Mouse (Mus musculus): Measurements from ENCODE around the gene Thra. TPM values are rescaled to one million over a fixed set of nuclear protein-coding genes. Genes with fewer than 3 reads are reported as not detected.

Gene Thra
- polyA plus RNA-seq, 1 experiment = 73.1 TPM

DNA sequence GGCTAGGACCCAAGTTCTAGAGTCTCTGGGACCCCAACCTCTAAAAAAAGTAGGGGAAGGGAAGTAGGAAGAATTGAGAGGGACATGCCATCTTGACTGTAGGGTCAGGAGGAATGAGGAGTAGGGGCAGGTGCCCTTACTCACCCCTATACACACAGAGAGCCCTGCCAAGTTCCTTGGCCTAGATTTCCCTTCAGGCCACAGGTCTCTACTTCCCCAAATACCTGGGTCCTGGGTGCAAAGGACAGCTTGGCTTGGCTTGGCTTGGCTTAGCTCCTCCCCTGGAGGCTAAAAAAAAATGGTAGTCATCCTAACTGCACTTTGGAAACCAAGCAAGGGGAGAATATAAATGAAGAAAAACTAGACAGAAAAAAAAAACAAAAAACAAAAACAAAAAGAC is 24.3 kb downstream of the Thra start:
- DNase-seq (ENCODE audit: low read depth) = no peak

DNA sequence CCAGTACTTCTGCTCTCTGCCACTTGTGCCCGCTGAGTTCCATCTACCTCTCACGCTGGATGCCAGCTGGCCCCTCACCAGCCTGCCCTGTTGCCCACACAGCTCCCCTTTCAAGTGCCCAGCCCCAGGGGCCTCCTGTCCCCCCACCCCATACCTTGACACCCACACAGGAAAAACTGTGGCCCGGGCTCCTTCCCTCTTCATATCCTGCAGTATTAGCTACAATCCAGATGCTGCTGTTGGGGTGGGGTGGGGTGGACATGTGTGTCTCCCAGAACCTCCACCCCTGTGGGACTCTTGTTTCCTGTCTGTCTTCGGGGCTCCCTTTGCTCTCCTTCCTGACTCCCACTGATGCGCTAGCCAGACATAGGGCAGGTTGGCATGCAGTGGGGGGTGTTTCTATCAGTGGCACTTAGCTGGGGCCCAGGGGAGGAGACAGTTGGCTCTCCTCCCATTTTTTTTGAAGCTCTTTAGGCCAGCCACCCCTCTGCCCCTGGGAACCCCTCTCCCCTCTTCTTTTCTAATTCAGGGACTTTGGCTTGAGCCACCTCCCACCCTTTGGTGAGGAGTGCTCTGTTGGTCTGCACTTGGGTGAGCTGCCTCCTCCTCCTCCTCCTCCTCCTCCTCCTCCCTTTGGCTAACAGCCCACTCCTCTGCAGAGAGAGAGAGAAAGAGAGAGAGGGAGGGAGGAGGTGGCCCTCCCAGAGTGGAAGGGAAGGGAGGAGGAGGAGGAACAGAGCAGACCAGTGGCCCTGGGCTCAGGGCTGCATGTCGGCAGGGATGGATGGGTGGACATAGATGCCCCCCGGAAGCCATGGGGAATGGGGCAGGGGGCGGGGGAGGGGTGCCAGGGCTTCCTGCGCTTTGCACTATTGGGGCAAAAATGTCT is 25.2 kb downstream of the Thra start:
- no peak for DNase-seq (ENCODE audit: low read depth)

DNA sequence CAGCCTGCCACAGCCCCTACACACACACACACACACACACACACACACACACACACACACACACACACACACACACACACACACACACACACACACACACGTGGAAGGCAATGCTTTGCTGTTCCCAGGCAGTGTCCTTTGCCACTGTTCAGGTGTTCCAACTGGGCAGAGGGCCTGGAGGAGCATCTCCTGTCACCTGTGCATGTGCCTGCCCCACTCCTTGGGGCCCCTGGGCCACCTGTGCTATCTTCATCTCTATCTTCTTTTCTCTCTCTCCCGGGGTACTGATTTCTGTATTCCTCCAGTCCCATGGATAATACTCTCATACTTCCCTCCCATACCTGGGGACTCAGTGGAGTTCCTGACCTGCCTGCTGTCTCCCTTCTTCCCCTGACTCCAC is 25.9 kb downstream of the Thra start:
- DNase-seq (ENCODE audit: low read depth) = no peak

DNA sequence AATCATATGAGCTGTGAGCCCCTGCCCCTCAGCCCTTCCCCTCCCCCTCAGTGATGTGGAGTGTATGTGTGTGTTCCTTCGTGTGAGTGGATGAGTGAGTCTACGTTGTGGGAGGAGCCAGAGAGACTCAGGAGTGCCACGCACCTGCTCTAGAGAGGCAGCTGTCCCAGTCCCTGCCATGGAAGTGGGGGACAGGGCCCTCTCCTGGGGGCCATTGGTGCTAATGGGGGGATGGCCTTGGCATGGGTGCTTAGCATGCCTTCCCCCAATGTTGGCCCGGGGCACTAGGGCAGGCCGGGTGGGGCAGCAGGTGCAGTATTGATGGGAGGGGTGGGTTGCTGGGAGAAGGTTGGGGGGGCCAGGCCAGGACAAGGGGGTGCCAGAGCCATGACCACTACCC is 26.4 kb downstream of the Thra start:
- no peak for DNase-seq (ENCODE audit: low read depth)

DNA sequence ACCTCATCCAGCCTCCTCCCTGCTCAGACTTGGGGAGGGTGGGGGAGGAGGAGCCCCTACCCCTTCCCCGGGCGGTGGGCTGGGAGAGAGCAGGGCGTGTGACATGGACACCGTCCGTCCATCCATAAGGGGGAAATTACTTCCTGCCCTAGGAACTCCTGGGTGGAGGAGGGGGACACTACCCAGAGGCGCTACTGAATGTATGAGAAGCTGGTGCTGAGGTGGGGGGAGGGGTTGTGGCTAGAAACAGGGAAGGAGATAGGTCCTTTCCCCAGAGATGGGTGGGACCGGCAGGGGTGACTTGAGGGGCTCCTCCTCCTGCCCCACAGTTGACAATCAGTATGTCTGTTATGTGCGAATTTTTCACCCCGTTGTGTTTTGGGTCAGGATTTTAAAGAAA is 26.8 kb downstream of the Thra start:
- no peak for DNase-seq (ENCODE audit: low read depth)

DNA sequence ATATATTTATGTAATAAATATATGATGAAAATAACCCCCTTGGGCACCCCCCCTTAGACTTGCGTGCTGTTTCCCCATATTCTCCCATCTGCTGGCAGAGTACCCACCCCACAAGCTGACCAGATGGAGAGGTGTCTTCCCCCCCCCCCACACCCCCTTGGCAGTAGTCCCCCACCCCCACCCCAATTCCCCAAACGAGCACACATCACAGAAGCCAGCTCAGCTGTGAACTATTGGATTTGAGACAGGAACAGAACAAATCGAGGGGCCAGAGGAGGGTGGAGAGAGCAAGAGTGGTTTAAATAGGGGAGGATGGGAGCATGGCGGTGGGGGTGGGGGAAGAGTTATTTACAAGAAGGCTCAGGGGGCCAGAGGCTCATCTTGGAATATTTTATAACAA is 27.3 kb downstream of the Thra start:
- DNase-seq (ENCODE audit: low read depth) = no peak

DNA sequence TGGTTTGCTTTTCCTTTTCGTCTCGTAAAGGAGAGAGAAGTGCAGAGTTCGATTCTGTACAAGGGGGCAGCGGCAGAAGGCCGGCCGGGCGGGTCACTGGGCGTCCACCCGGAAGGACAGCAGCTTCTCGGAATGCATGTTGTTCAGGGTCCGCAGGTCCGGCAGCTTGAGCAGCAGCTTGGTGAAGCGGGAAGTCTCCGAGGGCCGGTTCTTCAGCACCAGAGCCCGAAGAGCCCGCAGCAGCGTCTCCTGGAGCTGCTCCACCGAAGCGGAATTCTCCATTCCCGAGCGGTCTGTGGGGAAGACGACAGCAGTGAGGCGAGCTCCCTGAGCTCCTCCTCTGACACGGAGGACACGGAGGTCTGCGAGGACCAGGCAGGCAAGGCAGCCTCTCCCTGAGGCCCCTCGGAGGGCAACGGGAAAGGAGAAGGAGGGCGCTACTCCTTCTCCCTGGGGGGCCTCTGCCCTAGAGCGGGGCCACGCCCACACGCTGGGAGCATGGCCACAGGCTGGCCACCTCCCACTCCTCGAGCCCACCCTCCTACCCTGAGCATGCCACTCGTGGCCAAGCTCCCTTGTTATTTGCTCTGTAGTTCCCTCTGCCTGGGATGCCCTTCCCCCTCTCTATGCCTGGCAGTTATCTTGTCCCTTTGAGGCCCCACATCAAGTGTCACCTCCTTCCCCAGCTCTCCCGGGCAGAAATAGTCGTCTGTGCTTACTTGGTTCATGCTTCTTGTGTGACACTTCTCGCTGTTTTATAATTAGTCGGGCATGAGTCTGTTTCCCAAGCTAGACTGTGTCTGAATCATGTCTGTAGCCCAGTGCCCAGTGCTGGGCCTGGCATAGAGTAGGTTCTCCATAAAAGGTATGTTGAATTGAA is 27.9 kb downstream of the Thra start:
- no peak for DNase-seq (ENCODE audit: low read depth)

DNA sequence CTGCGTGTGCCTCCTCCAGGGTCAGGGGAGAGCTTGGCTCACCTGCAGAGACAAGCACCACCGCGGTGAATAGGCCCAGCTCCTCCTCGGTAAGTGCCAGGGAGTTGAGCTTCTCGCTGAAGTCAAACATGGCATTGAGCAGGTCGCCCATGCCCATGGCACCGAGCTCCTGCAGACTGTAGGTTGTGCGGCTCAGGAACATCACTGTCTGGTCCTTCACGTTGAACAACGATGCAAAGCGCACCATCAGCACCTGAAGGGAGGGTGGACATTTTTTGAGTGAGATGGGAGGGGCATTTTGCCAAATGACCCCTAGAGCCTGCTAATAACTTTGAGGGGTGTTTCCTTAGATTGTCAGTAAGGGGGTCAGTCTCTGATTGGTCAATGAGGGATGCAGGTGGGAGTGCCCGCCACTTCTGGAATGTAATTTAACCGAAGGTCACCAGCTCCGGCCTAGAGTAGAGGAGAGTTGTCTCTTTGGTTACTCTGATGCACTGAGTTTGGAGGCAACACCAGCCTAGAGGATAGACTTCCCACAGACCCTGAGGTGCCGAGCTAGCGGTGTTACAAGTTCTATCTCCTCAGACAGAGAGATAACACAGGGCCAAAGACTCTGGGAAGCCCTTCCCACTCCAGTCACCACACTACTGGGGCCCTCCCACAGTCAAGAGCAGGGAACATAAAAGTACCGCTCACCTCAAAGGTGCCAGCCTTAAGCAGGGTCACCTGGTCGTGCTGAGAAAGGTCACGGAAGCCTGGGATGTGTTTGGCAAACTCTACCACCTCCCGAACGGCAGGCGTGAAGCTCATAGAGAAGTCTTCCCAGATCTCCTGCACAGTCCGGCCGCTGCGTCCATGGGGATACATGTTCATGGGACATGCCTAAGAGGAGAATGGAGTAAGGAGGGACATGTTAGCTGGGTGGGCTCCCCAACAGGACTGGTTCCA is 28.8 kb downstream of the Thra start:
- DNase-seq (ENCODE audit: low read depth) = no peak

DNA sequence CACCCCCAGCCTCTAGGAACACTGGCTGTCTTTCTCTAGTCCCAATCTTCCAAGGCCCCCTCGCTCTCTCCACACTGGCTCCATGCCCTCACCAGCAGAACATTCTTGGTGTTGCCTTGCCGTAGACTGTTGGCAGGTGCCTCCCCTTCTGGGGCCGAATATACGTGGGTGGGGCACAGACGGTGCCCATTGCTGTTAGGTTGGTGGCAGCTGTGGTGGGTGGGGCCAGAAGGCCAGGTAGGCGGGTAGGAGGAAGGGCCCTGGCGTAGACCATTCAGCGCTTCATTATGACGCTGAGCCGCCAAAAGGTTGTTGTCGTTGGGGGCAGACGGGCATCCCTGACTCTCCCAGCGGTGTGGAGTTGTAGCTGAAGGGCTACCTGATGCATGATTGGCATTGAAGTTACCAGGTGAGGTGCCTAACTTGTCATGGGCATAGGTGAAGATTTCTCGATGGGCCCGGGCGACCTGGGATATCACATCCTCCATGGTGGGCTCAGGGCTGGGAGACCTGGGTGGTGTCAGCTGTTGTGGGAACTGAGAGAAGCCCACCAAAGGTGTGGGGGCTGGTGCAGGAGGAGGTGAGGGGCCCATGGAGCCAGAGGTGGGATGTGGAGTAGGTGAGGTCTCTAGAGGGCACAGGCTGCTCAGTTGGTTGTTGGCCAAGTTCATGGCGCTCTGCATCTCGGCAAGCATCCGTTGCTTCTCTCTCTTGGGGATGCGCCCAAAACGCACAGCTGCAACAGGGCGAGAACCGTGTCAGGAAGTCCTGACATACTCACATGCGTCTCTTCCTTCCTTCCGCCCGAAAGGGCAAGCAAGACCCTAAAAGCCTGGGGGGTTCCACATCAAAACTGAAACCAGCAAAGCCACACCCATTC is 29.9 kb downstream of the Thra start:
- no peak for DNase-seq (ENCODE audit: low read depth)

DNA sequence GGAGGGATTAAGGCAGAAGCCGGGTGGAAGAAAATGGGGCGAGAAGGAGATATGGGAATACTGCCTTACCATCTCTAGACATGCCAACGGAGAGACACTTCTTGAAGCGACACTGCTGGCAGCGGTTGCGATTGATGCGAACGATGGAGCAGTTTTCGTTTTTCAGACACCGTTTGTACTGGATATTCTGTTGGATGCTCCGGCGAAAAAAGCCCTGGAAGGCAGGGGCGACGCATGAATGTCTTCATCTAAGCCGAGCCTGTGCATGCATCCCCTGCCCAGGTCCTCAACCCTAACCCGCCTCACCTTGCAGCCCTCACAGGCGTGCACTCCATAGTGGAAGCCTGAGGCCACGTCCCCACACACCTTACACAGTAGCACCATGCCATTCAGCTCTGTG is 30.7 kb downstream of the Thra start:
- DNase-seq (ENCODE audit: low read depth) = no peak

DNA sequence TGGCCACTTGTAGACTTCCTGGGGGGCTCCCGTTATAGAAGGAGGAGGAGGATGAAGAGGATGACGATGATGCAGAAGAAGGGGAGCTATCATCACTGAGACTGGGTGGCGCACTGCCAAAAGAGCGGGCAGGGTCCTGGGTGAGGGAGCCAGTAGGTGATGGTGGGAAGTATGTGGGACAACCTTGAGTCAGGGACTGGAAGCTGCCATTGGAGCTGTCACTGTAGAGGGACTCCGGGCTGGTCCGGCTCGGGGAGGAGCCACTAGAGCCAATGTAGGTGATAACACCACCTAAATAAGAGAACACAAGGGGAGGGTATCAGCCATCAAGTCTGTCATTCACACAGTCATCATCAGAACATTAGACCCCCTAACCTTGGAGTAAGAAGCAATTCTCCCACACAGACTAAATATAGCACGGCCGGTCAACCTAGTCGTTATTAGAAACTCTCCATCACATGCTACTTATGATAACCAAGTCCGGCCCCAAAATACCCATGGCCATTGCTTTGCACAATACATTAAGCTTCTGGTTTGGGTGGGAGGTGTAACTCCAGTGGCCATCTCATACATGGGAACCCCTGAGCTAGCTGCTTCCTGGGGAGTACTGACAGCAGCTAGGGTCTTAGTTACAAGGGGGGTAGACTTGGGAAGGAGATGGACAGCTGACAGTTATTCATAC is 31.5 kb downstream of the Thra start:
- DNase-seq (ENCODE audit: low read depth) = no peak

DNA sequence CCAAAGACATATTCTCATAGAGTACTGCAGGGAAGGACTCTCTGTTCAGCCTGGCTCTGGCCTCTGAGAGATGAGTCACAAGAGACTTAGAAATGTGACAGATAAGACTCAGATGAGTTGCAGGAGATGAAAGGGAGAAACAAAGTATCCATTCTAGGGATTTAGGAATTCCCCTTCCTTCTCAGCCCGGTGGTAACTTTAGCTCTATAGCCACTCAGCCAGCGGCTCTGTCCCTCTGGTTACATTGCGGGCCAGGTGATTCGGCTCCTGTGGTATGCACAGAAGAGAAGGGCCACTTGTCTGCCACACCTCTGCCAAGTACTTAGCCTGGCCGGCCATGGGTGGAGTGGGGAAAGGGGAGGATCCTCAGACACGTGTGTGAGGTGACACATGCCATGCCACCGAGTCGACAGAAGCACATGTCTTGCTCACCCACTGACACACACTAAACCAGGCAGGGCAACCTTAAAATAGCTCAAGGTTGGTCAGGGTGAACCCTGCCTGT is 32.3 kb downstream of the Thra start:
- no peak for DNase-seq (ENCODE audit: low read depth)

DNA sequence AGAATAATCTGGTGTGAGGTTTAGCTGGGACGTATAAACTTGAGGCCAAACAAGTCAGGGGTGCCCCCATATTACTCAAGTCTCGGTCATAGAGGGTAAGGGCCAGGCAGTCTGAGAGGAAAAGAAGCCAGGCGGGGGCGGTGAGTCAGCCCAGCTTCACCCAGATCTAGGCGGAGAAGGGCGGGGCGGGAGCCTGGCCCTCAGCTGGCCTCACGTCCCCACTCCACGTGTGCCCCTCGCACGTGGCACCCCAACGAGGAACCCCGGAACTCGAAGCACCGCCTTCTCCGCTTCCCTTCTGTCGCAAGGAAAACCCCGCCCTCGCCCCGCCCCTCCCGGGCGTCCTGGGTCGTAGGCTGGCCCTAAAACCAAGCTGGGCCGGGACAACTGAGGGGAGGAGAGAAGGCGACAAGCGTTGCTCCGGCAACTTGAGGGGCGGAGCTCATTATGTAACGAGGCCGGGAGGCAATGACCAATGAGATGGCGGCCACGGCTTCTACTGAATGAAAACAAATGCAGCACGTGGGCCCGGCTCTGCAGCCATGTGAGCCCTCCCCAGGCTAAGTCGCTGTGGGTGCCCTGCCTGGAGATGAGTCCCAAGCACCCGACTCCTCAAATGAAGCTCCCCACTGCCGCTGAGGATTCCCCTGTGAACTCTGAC is 33.3 kb downstream of the Thra start:
- DNase-seq (ENCODE audit: low read depth) = no peak

DNA sequence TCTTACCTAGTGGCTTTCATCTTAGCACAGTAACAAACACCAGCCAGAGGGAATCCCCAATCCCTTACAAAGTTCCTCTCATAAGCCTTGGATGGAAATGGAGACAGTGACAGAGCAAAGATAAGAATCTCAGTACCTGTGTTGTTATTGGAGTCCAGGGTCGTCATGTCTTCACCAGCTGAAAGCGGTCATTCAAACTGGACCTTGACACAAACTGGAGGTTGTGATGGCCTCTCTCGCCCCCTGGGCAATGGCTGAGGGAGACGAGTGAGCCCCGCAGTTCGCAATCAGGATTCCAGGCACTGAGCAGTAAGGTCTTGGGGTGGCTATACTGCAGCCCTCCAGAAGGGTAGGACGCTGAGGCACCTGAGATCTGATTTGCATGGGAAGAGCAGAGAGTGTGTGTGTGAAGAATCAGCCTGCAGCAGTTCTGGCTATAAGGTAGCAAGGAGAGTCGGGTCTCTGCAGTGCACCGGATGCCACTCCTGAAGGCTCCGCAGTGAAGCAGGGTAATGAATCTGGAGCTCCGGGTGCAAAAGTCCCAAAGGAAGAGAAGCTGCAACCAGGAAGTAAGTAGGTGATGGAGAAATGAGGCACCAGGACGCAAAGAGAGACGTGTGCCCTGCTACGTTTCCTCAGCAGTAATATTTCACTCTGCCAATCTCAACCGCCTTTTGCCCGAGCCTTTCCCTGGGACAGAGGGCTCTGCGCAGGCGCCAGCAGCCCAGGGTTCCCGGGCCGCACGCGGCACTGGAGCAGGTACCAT is 34.3 kb downstream of the Thra start, which contains the start of gene Nr1d1:
TSS of gene Nr1d1 (minus strand) at position 752 of the 766 bp plus-strand sequence.
- DNase-seq (ENCODE audit: low read depth) = no peak

DNA sequence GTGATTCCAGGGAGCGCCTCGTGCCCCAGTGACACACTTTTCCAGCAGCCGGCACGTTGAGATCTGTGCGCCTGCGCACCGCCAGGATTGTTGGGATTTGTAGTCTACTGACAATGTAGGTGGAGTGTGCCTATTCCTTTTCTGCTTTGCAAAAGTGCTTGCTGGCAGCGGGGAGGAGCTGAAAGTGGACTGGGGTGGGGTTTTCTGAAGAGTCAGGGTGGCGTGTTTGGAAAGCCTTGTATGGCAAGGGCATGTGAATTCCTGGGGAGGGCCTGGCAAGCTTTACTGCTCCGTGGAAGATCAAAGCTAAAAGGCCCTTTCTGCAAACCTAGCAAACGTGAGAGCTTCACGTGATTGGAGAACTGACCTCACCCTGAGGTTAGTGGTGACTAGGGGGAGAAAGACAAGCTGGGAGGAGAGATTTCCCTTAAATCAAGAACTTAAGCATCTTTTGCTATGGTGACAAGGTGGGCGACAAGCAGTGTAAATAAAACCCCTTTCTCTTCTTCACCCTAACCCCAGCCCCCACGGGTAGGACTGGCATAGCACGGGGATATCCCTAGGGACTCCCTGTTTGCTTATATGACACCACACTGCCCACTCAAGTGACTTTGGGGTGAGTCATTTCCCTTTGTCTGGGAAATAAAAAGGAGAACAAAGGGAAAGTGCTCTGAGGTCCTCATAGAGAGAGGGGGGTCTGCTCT is 35.1 kb downstream of the Thra start:
- DNase-seq (ENCODE audit: low read depth) = no peak

DNA sequence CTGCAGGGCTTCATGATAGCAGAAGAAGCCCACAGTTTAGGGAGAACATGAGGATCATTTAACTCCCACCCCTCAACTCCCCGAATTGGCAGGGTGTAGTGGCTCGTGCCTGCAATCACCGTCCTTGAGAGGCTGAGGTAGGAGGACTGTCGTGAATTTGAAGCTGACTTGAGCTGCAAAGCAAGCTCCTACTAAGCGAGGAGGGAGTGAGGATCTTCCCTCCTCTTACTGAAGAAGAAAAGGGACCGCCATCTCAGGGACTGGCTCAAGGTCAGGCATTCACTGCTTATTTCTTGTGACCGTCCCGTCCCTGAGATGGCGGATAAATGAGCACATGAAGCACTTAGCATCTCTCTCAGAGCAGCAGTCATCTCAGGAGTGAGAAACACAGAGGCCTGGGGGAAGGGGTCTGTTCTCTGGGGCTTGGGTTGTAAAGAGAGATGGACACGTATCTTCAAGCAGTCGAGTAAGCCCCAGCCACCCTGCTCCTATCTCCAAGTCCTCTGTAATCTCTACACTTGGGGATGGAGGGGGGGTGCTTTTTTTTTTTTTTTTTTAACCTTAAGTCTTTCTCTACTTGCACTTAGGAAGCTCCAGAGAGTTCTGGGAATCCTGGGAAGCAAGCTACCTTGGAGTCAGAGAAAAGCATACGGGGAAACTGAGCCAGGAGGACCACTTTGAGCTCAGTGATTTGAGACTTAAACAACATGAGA is 35.8 kb downstream of the Thra start:
- no peak for DNase-seq (ENCODE audit: low read depth)

Measured in gonadal fat pad, adult 2 months (tissue).